Mouse (Mus musculus): Measurements from ENCODE around the gene Fam104a. TPM values are rescaled to one million over a fixed set of nuclear protein-coding genes. Genes with fewer than 3 reads are reported as not detected.

Fam104a gene
- total and polyA plus RNA-seq, 3 experiments, result 33.6 to 38.1 TPM; not detected in 1

GRCm38 (mm10) chr11:113666648-113667047 lies 17.3 kb downstream of the Fam104a start:
- H3K4me1 ChIP-seq (ENCODE audit: control insufficient read depth in 1 of 2, insufficient read depth in 2 of 2, low read length in 2 of 2), result peaks cover 0 to 3% of the 10 kb centered on the region in 2 experiments; a peak in 2 of 4 replicates
- no peaks in the 10 kb centered on the region for H3K9me3 ChIP-seq (replicated peaks; ENCODE audit: insufficient read depth, low read length)
- H3K4me3 ChIP-seq (ENCODE audit: control insufficient read depth in 1 of 2, insufficient read depth in 1 of 2, low read depth in 2 of 2, low read length in 2 of 2), result no peak overlapping the region
- no peaks in the 10 kb centered on the region for H3K27me3 ChIP-seq (ENCODE audit: control insufficient read depth in 1 of 2, insufficient read depth in 2 of 2, low read length in 2 of 2)
- TF ChIP-seq ZNF384 (IDR thresholded peaks at IDR 0.05; ENCODE audit: low read depth, low read length) (no peak), KAT2A (conservative IDR thresholded peaks at IDR 0.05; ENCODE audit: low read depth, low read length) (no peak), GABPA (IDR thresholded peaks at IDR 0.05; ENCODE audit: low read depth, low read length) (no peak), RAD21 (IDR thresholded peaks at IDR 0.05; ENCODE audit: low read depth, low read length) (no peak), USF1 (IDR thresholded peaks at IDR 0.05; ENCODE audit: low read depth, low read length) (no peak), MXI1 (IDR thresholded peaks at IDR 0.05; ENCODE audit: low read depth, low read length) (no peak), CTCF (IDR thresholded peaks at IDR 0.05 in 2 of 3, conservative IDR thresholded peaks at IDR 0.05 in 1 of 3; ENCODE audit: control insufficient read depth in 1 of 3, insufficient read depth in 1 of 3, low read depth in 2 of 3, low read length in 3 of 3, poor library complexity in 1 of 3, severe bottlenecking in 1 of 3) (no peak), ELF1 (IDR thresholded peaks at IDR 0.05; ENCODE audit: low read depth, low read length) (no peak), GATA1 (IDR thresholded peaks at IDR 0.05; ENCODE audit: low read depth, low read length) (no peak), SIN3A (IDR thresholded peaks at IDR 0.05; ENCODE audit: low read length) (no peak)
- H3K27ac ChIP-seq (ENCODE audit: control insufficient read depth, low read depth, low read length), result no peak overlapping the region
- DNase-seq (ENCODE audit: low read depth, low spot score), result no peak
- no peak overlapping the region for H3K9ac ChIP-seq (ENCODE audit: control insufficient read depth, low read depth, low read length, poor library complexity, severe bottlenecking)
- peaks cover 10 to 39% of the 10 kb centered on the region in 2 experiments for H3K36me3 ChIP-seq (ENCODE audit: control insufficient read depth in 1 of 2, insufficient read depth in 2 of 2, low read length in 2 of 2)
- H3K79me2 ChIP-seq (ENCODE audit: control insufficient read depth, insufficient read depth, low read length, poor library complexity), result peaks cover 10% of the 10 kb centered on the region

GRCm38 (mm10) chr11:113666205-113666604 lies 17.8 kb downstream of the Fam104a start:
- peaks cover 10% of the 10 kb centered on the region for H3K79me2 ChIP-seq (ENCODE audit: control insufficient read depth, insufficient read depth, low read length, poor library complexity)
- no peak overlapping the region for H3K9ac ChIP-seq (ENCODE audit: control insufficient read depth, low read depth, low read length, poor library complexity, severe bottlenecking)
- H3K27ac ChIP-seq (ENCODE audit: control insufficient read depth, low read depth, low read length), result no peak overlapping the region
- no peak for DNase-seq (ENCODE audit: low read depth, low spot score)
- H3K4me1 ChIP-seq (ENCODE audit: control insufficient read depth in 1 of 2, insufficient read depth in 2 of 2, low read length in 2 of 2), result peaks cover 0 to 8% of the 10 kb centered on the region in 2 experiments; a peak in 2 of 4 replicates
- no peaks in the 10 kb centered on the region for H3K27me3 ChIP-seq (ENCODE audit: control insufficient read depth in 1 of 2, insufficient read depth in 2 of 2, low read length in 2 of 2)
- no peak for TF ChIP-seq POLR2A (IDR thresholded peaks at IDR 0.05; ENCODE audit: control insufficient read depth in 1 of 2, insufficient read depth in 1 of 2, low read depth in 1 of 2, low read length in 2 of 2, poor library complexity in 1 of 2)
- TF ChIP-seq E2F4 (IDR thresholded peaks at IDR 0.05; ENCODE audit: borderline replicate concordance, low read depth, low read length), result no peak
- peak; percentile 42 for TF ChIP-seq GATA1 (IDR thresholded peaks at IDR 0.05; ENCODE audit: low read depth, low read length)
- 0 out of 2 replicates have a peak, but pooled peaks have one; percentile 14 for TF ChIP-seq ETS1 (IDR thresholded peaks at IDR 0.05; ENCODE audit: low read depth, low read length)
- TF ChIP-seq MYB (IDR thresholded peaks at IDR 0.05; ENCODE audit: low read depth, low read length), result no peak
- no peak for TF ChIP-seq CHD1 (IDR thresholded peaks at IDR 0.05; ENCODE audit: low read depth, low read length)
- no peaks in the 10 kb centered on the region for H3K9me3 ChIP-seq (replicated peaks; ENCODE audit: insufficient read depth, low read length)
- peaks cover 14 to 38% of the 10 kb centered on the region in 2 experiments for H3K36me3 ChIP-seq (ENCODE audit: control insufficient read depth in 1 of 2, insufficient read depth in 2 of 2, low read length in 2 of 2)
- no peak overlapping the region for H3K4me3 ChIP-seq (ENCODE audit: control insufficient read depth in 1 of 2, insufficient read depth in 1 of 2, low read depth in 2 of 2, low read length in 2 of 2)

GRCm38 (mm10) chr11:113664279-113664678 lies 19.7 kb downstream of the Fam104a start:
- Histone ChIP-seq H3K27ac (ENCODE audit: control insufficient read depth, low read depth, low read length) (no peak overlapping the region), H3K36me3 (ENCODE audit: control insufficient read depth in 1 of 2, insufficient read depth in 2 of 2, low read length in 2 of 2) (peaks cover 16 to 36% of the 10 kb centered on the region in 2 experiments), H3K27me3 (ENCODE audit: control insufficient read depth in 1 of 2, insufficient read depth in 2 of 2, low read length in 2 of 2) (no peaks in the 10 kb centered on the region), H3K4me1 (ENCODE audit: control insufficient read depth in 1 of 2, insufficient read depth in 2 of 2, low read length in 2 of 2) (peaks cover 0 to 8% of the 10 kb centered on the region in 2 experiments; a peak in 2 of 4 replicates), H3K9ac (ENCODE audit: control insufficient read depth, low read depth, low read length, poor library complexity, severe bottlenecking) (no peak overlapping the region), H3K9me3 (replicated peaks; ENCODE audit: insufficient read depth, low read length) (no peaks in the 10 kb centered on the region), H3K79me2 (ENCODE audit: control insufficient read depth, insufficient read depth, low read length, poor library complexity) (peaks cover 2% of the 10 kb centered on the region; the same call in 1 of the 2 replicates), H3K4me3 (ENCODE audit: control insufficient read depth in 1 of 2, insufficient read depth in 1 of 2, low read depth in 2 of 2, low read length in 2 of 2) (no peak overlapping the region)
- DNase-seq (ENCODE audit: low read depth, low spot score), result no peak
- TF ChIP-seq TAL1 (IDR thresholded peaks at IDR 0.05; ENCODE audit: low read length) (no peak), CHD1 (IDR thresholded peaks at IDR 0.05; ENCODE audit: low read depth, low read length) (no peak), POLR2AphosphoS2 (IDR thresholded peaks at IDR 0.05; ENCODE audit: low read length) (0 out of 2 replicates have a peak, but pooled peaks have one; percentile 0)

Measured in MEL (cell line).